Mouse (Mus musculus): ENCODE results near the gene Cuedc1.

Gene Cuedc1

GRCm38 (mm10) chr11:88148638-88149279 lies 50.9 kb downstream of the Cuedc1 start:
- peak; percentile 74 for DNase-seq

DNA sequence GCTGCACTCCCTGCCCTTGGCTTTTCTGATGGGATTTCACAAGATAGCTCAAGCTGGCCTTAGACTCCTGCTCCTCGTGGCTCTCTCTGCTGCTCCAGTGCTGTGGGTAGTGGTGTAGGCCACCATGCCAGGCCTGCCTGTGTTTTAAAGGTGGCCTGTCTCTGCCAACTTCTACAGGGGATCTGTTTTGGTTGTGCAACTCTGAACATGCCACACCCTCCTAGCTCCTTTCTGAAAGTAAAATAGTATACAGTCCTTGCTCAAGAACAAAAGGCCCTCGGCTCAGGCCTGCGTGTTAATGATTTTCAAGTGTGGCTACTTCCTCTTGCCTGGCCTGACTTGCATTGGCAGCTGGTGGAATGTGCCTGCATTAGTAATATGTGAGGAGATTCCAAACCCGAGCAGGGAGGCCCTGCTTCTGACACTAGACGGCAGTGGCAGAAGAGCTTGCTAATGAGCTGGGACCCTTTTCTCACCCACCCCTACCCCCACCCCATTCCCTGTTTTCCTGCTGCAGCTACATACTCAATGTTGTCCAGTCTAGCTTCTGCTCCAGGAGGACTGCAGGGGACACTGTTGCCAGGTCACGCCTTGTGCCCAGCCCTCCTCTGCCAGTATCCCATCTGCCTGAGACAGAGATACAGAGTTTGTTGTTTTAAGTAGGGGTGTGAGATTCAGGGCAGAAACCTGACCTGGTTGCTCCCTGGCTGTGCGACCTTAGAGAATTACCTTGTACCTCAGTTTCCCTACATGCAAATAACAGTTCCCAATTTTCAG lies 53.7 kb downstream of the Cuedc1 start:
- DNase-seq, result peak; percentile 63

DNA sequence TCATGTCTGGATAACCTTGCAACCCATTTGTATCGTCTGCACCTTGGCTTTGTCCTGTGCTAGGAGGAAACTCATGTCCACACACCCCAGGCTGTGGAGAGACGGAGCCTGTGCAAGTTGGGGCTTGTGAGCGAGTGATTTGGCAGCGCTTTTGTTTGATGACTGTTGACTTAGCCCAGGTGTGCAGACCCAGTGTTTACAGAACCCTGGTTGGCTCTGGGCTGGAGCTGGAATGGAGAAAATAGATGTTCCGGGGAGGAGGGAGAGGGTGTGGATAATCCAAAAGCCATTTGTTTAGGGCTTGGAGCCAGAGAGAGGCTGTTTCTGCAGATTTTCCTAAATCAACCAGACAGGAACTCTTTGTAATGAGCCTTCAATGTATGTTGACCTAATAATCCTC lies 56.0 kb downstream of the Cuedc1 start:
- no peak for DNase-seq

- no peak for DNase-seq
These were observed 56.6 kb downstream of the Cuedc1 start for GRCm38 (mm10) chr11:88154500-88154899.

DNA sequence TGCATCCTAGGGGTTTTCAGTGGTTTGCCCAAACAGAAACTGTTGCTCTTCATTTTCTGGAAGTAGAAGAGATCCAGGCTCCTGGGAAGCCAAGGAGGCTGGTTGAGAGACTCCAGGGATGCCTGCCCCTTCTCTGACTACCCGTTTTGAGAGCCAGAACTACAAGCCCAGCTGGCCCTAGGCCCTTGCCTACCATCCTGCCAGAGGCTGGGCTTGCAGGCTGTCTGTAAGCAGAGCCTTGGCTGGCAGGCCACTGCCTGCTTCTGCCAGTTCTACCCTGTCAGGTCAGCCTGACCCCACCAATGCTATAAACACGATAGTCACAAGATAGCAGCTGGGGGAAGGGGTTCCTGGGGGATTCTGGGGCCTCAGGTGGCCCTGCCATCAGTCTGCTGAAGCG lies 57.6 kb downstream of the Cuedc1 start:
- no peak for DNase-seq

DNA sequence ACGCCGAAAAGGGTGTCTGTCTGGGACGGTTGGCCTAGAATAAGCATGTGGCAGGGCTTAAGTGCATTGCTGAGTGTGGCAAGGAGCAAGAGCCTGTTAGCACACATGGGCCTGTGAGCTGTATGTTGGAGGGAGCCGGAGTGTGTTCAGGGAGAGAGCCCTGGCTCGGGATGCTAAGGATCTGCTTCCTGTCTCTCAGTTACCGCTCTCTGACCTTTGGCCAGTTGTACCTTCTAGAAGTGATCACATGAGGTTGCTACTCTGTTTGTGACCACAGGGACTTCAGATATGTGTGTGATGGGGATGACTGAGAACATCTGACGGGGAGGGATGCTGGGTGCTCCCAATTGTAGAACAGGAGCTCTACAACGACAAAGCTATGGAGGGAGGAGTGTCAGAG lies 58.1 kb downstream of the Cuedc1 start:
- no peak for DNase-seq

DNA sequence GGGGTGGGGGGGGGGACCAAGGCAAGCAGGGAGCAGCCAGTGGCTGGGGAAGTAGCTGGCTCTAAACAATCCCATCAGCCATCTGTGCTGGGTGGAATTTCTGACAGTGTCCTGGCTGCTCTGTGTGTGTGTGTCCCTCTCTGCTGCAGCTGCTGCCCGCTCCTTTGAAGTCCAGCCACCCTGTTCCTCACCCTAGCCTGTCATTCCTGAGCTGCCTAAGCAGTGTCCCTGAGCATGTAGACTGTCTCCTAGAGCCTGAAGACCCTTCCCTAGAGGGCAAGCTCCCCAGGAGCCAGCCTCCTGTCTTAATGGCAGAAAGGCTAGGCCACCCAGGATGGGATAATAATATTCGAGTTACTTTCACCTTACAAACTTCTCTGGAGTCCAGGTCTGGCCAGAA lies 58.5 kb downstream of the Cuedc1 start:
- DNase-seq, result peak; percentile 62

- DNase-seq, result peak; percentile 65
These were observed 61.0 kb downstream of the Cuedc1 start for GRCm38 (mm10) chr11:88158842-88159246.

- DNase-seq, result no peak
These were observed 61.5 kb downstream of the Cuedc1 start for GRCm38 (mm10) chr11:88159389-88159788.

DNA sequence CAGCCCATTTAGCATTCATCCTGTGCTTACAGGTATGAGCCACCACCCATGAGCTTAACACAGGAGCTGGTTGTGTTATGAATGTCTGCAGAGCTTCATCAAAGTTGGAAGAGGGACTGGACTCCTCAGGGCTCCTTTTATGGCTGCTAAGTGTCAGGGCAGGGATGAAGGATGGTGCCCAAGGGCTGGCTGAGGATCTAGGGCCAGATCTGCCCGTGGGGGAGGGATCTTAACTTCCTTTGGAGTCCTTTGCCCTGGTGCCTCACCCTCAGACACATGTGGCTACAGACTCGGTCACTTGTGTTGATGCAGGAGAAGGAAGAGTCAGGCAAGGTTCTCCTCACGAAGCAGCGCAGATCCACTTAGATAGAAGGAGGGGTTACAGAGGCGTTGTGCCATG lies 62.5 kb downstream of the Cuedc1 start:
- DNase-seq, result no peak

GRCm38 (mm10) chr11:88161051-88161581 lies 63.3 kb downstream of the Cuedc1 start:
- DNase-seq, result peak; percentile 97

DNA sequence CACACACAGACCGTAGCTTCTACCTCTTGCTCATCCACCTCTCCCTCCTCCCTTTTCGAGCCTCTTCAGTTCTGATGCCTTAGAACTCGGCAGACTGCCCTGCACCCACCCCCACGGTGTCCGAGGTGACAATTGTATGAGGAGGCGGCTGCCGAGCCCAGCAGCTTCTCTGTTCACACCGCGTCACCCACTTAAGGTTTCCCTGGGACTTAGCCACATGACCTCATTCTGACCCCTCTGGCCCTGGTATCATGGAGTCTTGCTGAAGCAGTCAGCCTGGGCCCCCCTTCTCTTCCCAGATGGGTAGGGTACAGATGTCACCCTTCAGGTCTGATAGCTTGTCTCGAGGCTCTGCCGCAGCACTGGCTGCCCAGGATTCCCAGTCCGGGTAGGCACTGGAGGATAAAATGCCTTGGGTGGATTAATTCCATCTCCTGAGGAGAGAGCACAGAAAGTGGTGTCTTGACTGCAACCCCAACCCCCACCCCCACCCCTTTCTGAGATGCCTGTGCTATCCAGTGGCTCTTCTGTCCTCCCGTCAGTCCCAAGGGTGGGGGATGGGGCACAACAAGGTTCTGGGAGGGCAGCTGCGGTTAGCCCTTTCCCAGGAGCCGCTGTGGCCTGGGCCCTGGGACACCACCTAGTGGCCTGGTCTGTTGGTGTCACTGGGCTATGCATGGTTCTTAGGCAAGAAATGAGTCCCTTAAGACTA lies 63.9 kb downstream of the Cuedc1 start:
- peak; percentile 96 for DNase-seq

- no peak for DNase-seq
These were observed 64.9 kb downstream of the Cuedc1 start for GRCm38 (mm10) chr11:88162740-88163139.

GRCm38 (mm10) chr11:88164213-88164723 lies 66.4 kb downstream of the Cuedc1 start:
- DNase-seq, result no peak

DNA sequence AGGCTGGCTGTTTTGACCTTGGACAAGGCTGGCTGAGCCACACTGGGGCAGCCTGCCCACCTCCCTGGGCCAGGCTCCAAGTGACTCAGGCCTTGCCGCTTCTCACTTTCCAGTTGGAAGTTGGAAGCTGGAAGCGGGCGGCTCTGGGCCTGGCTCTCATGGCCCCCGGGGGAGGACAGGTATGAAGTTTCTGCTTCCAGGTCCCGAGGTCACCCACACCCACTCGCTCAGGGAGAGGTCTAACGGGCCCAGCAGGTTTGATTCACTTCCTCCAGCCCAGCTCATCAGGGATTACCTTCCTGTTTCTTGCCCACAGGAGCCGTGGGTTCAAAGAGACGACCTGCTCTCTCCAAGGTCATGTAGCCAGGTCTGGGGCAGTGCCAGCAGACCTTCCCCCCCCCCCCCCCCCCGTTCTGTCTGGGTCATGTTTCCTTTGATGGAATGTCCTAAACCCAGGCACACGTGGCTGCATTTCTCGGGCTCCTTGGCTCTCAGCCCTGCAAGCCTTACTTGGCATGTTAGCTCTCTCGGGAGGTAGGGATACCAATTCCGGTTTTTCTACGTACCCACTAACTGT lies 67.0 kb downstream of the Cuedc1 start:
- no peak for DNase-seq

DNA sequence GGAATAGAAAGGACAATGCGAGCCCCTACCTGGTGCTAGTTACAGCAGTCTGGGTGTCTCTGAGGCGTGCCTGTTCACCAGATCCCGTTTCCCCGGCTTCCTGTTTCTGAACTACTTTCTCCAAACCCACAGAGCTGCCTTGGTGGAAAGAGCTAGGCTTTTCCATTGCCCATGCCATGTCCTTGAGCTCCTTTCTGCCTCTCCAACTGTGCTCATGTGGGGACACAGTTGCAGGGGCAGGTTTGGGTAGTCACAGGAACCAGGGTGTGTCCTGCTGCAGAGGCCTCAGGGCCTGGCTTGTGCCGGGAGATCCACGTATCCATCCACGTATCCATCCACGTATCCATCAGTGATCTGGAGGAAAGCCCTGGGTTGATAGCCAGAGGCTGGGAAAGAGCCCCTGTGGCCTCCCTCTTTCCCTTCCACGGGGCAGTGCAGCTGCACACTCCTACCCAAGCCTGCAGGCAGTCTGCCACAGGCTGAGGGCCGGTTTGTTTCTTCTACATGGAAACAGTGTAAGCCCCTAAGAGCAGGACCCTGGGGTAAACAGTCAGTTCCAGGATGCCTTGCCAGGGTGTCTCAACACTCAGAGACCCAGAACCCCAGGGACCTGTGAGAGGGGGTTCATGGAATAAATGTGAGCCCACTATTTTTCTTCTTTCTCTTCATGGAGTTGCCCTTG lies 68.0 kb downstream of the Cuedc1 start:
- no peak for DNase-seq

- DNase-seq, result no peak
These were observed 68.6 kb downstream of the Cuedc1 start for GRCm38 (mm10) chr11:88166471-88166870.

DNA sequence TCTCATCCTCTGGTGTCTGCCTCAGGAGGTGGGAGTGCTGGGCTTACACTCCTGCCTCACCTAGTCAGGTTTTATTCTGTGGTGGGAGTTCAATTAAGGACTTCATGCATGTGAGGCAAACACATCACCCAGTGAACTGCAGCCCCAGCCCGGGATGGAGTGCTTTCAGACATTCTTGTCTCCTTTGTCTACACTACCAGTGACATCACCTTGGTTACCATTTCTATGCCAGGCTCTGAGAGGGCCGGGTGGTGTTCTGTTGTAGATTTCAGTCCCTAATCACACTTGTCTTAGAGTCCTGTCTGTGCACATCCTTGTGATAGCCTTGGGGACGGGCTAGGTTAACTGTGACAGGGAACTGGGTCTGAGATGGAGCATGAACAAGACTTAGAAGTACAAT lies 70.8 kb downstream of the Cuedc1 start:
- peak; percentile 63 for DNase-seq

DNA sequence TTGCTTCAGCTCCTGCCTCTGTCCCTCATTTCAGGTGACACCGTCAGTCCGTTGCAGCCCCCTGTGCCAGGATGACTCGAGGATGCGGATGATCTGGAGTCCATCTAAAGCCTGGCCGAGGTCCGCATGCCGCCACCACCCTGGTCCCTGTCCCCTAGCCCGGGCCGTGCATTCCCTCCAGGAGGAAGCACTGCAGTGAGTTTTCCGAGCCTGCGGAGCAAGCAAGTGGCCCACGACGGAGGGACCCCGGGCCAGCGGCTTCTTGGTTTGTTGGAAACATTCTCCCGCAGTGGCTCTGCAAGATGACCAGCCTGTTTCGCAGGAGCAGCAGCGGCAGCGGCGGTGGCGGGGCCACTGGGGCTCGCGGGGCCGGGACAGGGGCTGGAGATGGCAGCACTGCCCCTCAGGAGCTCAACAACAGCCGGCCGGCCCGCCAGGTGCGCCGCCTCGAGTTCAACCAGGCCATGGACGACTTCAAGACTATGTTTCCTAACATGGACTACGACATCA lies 71.7 kb downstream of the Cuedc1 start:
- no peak for DNase-seq

DNA sequence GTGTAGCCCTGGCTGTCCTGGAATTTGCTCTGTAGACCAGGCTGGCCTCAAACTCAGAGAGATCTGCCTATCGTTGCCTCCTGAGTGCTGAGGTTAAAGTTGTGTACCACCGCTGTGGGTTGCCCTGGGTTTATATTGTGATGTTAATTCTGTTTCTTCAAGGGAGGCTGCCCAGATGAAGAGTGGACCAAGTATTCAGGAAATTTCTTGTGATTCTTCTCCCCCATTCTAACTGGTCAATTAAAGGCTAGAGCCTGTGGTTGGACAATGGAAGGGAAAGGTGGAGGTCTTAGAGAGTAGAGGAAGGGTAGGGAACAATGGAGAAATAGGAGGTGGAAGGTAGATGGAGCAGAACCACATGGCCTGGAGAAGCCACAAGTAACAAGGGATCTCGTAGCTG lies 72.7 kb downstream of the Cuedc1 start:
- no peak for DNase-seq

DNA sequence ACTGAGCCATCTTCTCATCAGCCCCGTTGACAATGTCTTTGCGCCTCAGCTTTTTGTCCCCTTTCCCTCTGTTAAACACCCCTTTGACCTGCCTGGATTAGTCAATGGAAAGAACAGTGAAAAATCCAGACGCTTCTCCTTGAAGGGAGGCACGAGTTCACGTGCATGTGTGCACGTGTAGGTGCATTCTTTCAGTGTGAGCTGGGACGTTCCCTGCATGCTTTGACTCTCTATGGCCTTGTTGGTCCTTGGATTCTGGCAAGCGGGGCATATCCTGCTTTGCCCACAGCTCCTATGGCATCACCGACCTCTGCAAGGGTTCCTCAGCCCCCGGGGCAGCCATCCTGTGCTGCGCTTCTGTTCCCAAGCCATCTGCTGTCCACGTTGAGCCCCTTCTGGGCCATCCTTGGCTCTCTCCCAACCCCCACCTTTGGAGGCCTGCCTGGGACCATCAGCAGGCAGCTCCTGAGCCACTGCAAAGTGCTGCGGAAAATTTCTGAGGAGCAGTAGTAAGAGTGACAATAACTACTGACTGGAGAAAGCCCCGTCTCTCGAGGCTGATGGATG lies 74.1 kb downstream of the Cuedc1 start:
- peak; percentile 51 for DNase-seq

Measured in retina, postnatal 1 day (tissue).